Mouse (Mus musculus) heart, embryonic 14.5 days (tissue): ENCODE measurements around the gene Arid3b. TPM values are rescaled to one million over a fixed set of nuclear protein-coding genes. Genes with fewer than 3 reads are reported as not detected.

ENCODE experiments used
- ATAC-seq: fragments of 200-750 bp; cut with Nextera tagmentation; 2 replicates; pipeline ENCODE4 v1.8.0; 2017; ENCODE audit warnings: low read depth, moderate TSS enrichment; ENCODE audit not compliant: insufficient number of reproducible peaks, insufficient read depth, low FRiP score
- H3K27ac ChIP-seq, 2 experiments: fragments of 200-500 bp in 1 of 2; fragments of 300-500 bp in 1 of 2; sonication (generic) in 1 of 2; replicated peaks in 1 of 2; 2 replicates each; pipeline ENCODE4 v1.5.1; 2012 to 2014; ENCODE audit warnings: low read depth in 2 of 2, low read length in 2 of 2, control low read depth in 1 of 2, mild to moderate bottlenecking in 1 of 2, mixed read lengths in 1 of 2; ENCODE audit not compliant: control insufficient read depth in 1 of 2, insufficient read depth in 1 of 2
- H3K27me3 ChIP-seq: fragments of 300-500 bp; sonication (generic); 2 replicates; pipeline ENCODE4 v1.6.1; 2014; ENCODE audit warnings: mild to moderate bottlenecking, low read length, control low read depth; ENCODE audit not compliant: control insufficient read depth, insufficient read depth
- H3K36me3 ChIP-seq: fragments of 300-500 bp; sonication (generic); 2 replicates; pipeline ENCODE4 v1.6.1; 2014; ENCODE audit warnings: mild to moderate bottlenecking, control low read depth, low read length, mixed read lengths; ENCODE audit not compliant: control insufficient read depth, insufficient read depth
- H3K4me1 ChIP-seq, 2 experiments: fragments of 200-500 bp in 1 of 2; fragments of 300-500 bp in 1 of 2; sonication (generic) in 1 of 2; 2 replicates each; pipeline ENCODE4 v1.6.1; 2012 to 2014; ENCODE audit warnings: low read length in 2 of 2, control low read depth in 1 of 2, mixed read lengths in 1 of 2; ENCODE audit not compliant: control insufficient read depth in 2 of 2, insufficient read depth in 2 of 2
- H3K4me2 ChIP-seq: fragments of 300-500 bp; sonication (generic); 2 replicates; pipeline ENCODE4 v1.6.1; 2014; ENCODE audit warnings: mild to moderate bottlenecking, low read length
- H3K4me3 ChIP-seq, 2 experiments: fragments of 200-500 bp in 1 of 2; fragments of 300-500 bp in 1 of 2; sonication (generic) in 1 of 2; 2 replicates each; pipeline ENCODE4 v1.5.1; 2012 to 2014; ENCODE audit warnings: low read length in 2 of 2, mild to moderate bottlenecking in 2 of 2, control low read depth in 1 of 2, low read depth in 1 of 2, moderate library complexity in 1 of 2; ENCODE audit not compliant: control insufficient read depth in 1 of 2, insufficient read depth in 1 of 2
- H3K9ac ChIP-seq: fragments of 300-500 bp; sonication (generic); 2 replicates; pipeline ENCODE4 v1.6.1; 2014; ENCODE audit warnings: mild to moderate bottlenecking, low read length
- H3K9me3 ChIP-seq: fragments of 300-500 bp; sonication (generic); 2 replicates; pipeline ENCODE4 v1.6.1; 2016; ENCODE audit warnings: low read length, control low read depth; ENCODE audit not compliant: control insufficient read depth
- WGBS: fragments of 180-500 bp; shearing (Covaris S2); extraction: QIAGEN DNeasy Blood & Tissue Kit; methylation state at CpG from one replicate; pipeline ENCODE4 v1.1.7; 2014; 5-methylcytosine and 5-hydroxymethylcytosine counted together
- polyA plus RNA-seq: library from polyadenylated mRNA; unstranded; fragments of >200 nt; fragmentation: Nextera tagmentation; extraction: Ambion mirVana; gene quantifications from 2 replicates; pipeline ENCODE4 v1.2.1, GENCODE M21; 2014

The Arid3b gene
- polyA plus RNA-seq, 1 experiment from 2014 or later: 8.1 TPM

DNA sequence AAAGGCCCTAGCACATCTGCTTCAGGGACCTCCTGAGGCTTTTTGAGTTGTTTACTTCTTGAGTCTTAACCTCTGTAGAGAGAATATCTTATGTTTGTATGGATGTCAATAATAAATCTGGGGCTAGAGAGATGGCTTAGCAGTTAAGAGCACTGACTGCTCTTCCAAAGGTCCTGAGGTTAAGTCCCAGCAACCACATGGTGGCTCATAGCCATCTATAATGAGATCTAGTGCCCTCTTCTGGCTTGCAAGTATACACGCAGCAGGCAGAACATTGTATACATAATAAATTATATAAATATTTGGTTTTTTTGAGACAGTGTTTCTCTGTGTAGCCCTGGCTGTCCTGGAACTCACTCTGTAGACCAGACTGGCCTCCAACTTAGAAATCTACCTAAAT is 62.4 kb downstream of the Arid3b start:
- Histone ChIP-seq H3K4me2 (no peak overlapping the region), H3K9me3 (no peaks in the 10 kb centered on the region), H3K4me3 (no peak overlapping the region), H3K27ac (0 out of 4 replicates have a peak overlapping the region, but pooled peaks of 1 of the 2 experiments have one; percentile 28), H3K9ac (no peak overlapping the region), H3K36me3 (no peaks in the 10 kb centered on the region), H3K4me1 (peaks cover 18 to 23% of the 10 kb centered on the region in 2 experiments), H3K27me3 (no peaks in the 10 kb centered on the region)
- 13% methylated on average over 1 of the region's 1 CpGs for WGBS
- no peak for ATAC-seq

- Histone ChIP-seq H3K27ac (0 out of 4 replicates have a peak overlapping the region, but pooled peaks of 1 of the 2 experiments have one; percentile 28), H3K4me2 (no peak overlapping the region), H3K27me3 (no peaks in the 10 kb centered on the region), H3K36me3 (no peaks in the 10 kb centered on the region), H3K4me3 (no peak overlapping the region), H3K4me1 (peaks cover 18 to 26% of the 10 kb centered on the region in 2 experiments), H3K9ac (no peak overlapping the region), H3K9me3 (no peaks in the 10 kb centered on the region)
- ATAC-seq: no peak
- 35% methylated on average over 3 of the region's 3 CpGs for WGBS
These were observed 62.8 kb downstream of the Arid3b start for GRCm38 (mm10) chr9:57773754-57774153.

- ATAC-seq: no peak
- Histone ChIP-seq H3K27me3 (no peaks in the 10 kb centered on the region), H3K4me1 (peaks cover 32 to 44% of the 10 kb centered on the region in 2 experiments)
These were observed 65.8 kb downstream of the Arid3b start for GRCm38 (mm10) chr9:57770836-57771235.

GRCm38 (mm10) chr9:57770214-57770613 is 66.4 kb downstream of the Arid3b start:
- H3K9me3 ChIP-seq: no peaks in the 10 kb centered on the region
- peak overlapping the region; percentile 24 to 75; a peak in 3 of 4 replicates for H3K27ac ChIP-seq
- peaks cover 32 to 44% of the 10 kb centered on the region in 2 experiments for H3K4me1 ChIP-seq
- ATAC-seq: no peak
- H3K27me3 ChIP-seq: no peaks in the 10 kb centered on the region
- peak overlapping the region; percentile 11; the same call in 1 of the 2 replicates for H3K4me2 ChIP-seq
- H3K4me3 ChIP-seq: no peak overlapping the region
- no peak overlapping the region for H3K9ac ChIP-seq
- WGBS: 24% methylated on average over 1 of the region's 1 CpGs
- no peaks in the 10 kb centered on the region for H3K36me3 ChIP-seq

More at GRCm38 (mm10) chr9:57770836-57771235, 65.8 kb downstream of the Arid3b start:
- H3K4me2 ChIP-seq: no peak overlapping the region
- H3K4me3 ChIP-seq: no peak overlapping the region
- no peak overlapping the region for H3K9ac ChIP-seq
- H3K27ac ChIP-seq: 0 out of 4 replicates have a peak overlapping the region, but pooled peaks of 1 of the 2 experiments have one; percentile 75
- H3K9me3 ChIP-seq: no peaks in the 10 kb centered on the region
- WGBS: 87% methylated on average over 2 of the region's 2 CpGs
- H3K36me3 ChIP-seq: no peaks in the 10 kb centered on the region

GRCm38 (mm10) chr9:57769539-57770069 is 67.0 kb downstream of the Arid3b start:
- H3K9me3 ChIP-seq: no peaks in the 10 kb centered on the region
- no peak for ATAC-seq
- H3K4me3 ChIP-seq: no peak overlapping the region
- 0 out of 2 replicates have a peak overlapping the region, but pooled peaks have one; percentile 21 for H3K9ac ChIP-seq
- H3K36me3 ChIP-seq: no peaks in the 10 kb centered on the region
- H3K27me3 ChIP-seq: no peaks in the 10 kb centered on the region
- H3K4me1 ChIP-seq: peaks cover 32 to 44% of the 10 kb centered on the region in 2 experiments
- H3K4me2 ChIP-seq: peak overlapping the region; percentile 11; the same call in 1 of the 2 replicates
- 41% methylated on average over 2 of the region's 2 CpGs for WGBS
- H3K27ac ChIP-seq: peak overlapping the region; percentile 24 to 75

GRCm38 (mm10) chr9:57767231-57767630 is 69.4 kb downstream of the Arid3b start:
- WGBS: 69% methylated on average over 4 of the region's 4 CpGs
- Histone ChIP-seq H3K27ac (peak overlapping the region; percentile 38 to 58), H3K4me2 (peak overlapping the region; percentile 97), H3K36me3 (no peaks in the 10 kb centered on the region), H3K27me3 (no peaks in the 10 kb centered on the region), H3K4me1 (peaks cover 45 to 61% of the 10 kb centered on the region in 2 experiments), H3K4me3 (no peak overlapping the region), H3K9ac (peak overlapping the region; percentile 25; the same call in 1 of the 2 replicates), H3K9me3 (no peaks in the 10 kb centered on the region)
- no peak for ATAC-seq

DNA sequence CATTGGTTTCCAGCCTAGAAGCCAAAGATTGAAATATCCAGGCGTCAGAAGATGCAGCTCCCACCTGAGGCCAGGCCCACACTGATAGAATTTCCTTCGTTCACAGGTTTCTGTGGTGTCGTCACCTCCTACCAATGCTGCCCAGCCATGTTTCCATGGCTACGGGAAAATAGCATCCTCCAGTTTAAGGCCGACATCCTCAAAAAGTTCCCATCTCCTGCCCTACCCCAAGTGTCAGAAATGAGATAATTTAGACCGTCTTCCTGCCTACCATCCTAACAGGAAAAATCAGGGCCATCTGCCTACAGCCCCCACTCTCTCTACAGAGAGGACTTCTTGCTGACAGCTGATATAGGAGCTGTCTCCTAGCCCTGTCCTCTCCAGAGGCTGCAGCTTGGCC is 70.2 kb downstream of the Arid3b start:
- peak overlapping the region in 1 of 2 experiments; percentile 79; a peak in 2 of 4 replicates for H3K4me3 ChIP-seq
- no peaks in the 10 kb centered on the region for H3K9me3 ChIP-seq
- H3K4me2 ChIP-seq: peak overlapping the region; percentile 97
- no peaks in the 10 kb centered on the region for H3K27me3 ChIP-seq
- 40% methylated on average over 6 of the region's 6 CpGs for WGBS
- H3K27ac ChIP-seq: peak overlapping the region in 1 of 2 experiments; percentile 99; a peak in 1 of 4 replicates
- peaks cover 44 to 67% of the 10 kb centered on the region in 2 experiments for H3K4me1 ChIP-seq
- peak overlapping the region; percentile 99 for H3K9ac ChIP-seq
- no peak for ATAC-seq
- peaks cover 3% of the 10 kb centered on the region for H3K36me3 ChIP-seq
